Mouse (Mus musculus) frontal cortex, postnatal 10 days (tissue): ENCODE measurements at regions not wholly inside any gene's neighbourhood (a gene's known extent, or its start where the extent isn't known, plus 50 kb on each side); places are given as distances from the start of the nearest gene placed in this dataset.
"Not testable (repeated sequence)": the region's sequence is repeated elsewhere in the genome, so short reads cannot be mapped to it uniquely, and the experiment has no call there.

Experiments used
- DNase-seq, 2 experiments: peaks; one replicate each; pipeline ENCODE4 v3.0.0; 2022; ENCODE audit warnings: low spot score in 2 of 2, mixed read lengths in 1 of 2

GRCm38 (mm10) chr3:21937281-21938035, 139.0 kb upstream of the Tbl1xr1 start:
- DNase-seq: peak; percentile 20 to 35

GRCm38 (mm10) chr3:21938071-21938848, 138.2 kb upstream of the Tbl1xr1 start:
- DNase-seq: peak in 1 of 2 experiments; percentile 23

- no peak for DNase-seq
These were observed 136.7 kb upstream of the Tbl1xr1 start for GRCm38 (mm10) chr3:21939738-21940137.

- no peak for DNase-seq
These were observed 134.9 kb upstream of the Tbl1xr1 start for GRCm38 (mm10) chr3:21941596-21941995.

GRCm38 (mm10) chr3:21942912-21943311, 133.5 kb upstream of the Tbl1xr1 start:
- DNase-seq: no peak

- DNase-seq: no peak
These were observed 130.7 kb upstream of the Tbl1xr1 start for GRCm38 (mm10) chr3:21945775-21946174.

- no peak for DNase-seq
These were observed 129.0 kb upstream of the Tbl1xr1 start for GRCm38 (mm10) chr3:21947320-21948073.

- DNase-seq: no peak
These were observed 128.3 kb upstream of the Tbl1xr1 start for GRCm38 (mm10) chr3:21948074-21948659.

GRCm38 (mm10) chr3:21949459-21949858, 127.0 kb upstream of the Tbl1xr1 start:
- no peak for DNase-seq

- no peak for DNase-seq
These were observed 125.9 kb upstream of the Tbl1xr1 start for GRCm38 (mm10) chr3:21950571-21950970.

- DNase-seq: no peak
These were observed 124.8 kb upstream of the Tbl1xr1 start for GRCm38 (mm10) chr3:21951446-21952285.

- DNase-seq: no peak
These were observed 123.6 kb upstream of the Tbl1xr1 start for GRCm38 (mm10) chr3:21952695-21953415.

- no peak for DNase-seq
These were observed 123.0 kb upstream of the Tbl1xr1 start for GRCm38 (mm10) chr3:21953416-21953810.

GRCm38 (mm10) chr3:21955681-21956080, 120.8 kb upstream of the Tbl1xr1 start:
- no peak for DNase-seq

- not testable (repeated sequence) for DNase-seq
These were observed 119.3 kb upstream of the Tbl1xr1 start for GRCm38 (mm10) chr3:21957105-21957504.

- no peak for DNase-seq
These were observed 117.7 kb upstream of the Tbl1xr1 start for GRCm38 (mm10) chr3:21958595-21959286.

GRCm38 (mm10) chr3:21961091-21961490, 115.4 kb upstream of the Tbl1xr1 start:
- no peak for DNase-seq

GRCm38 (mm10) chr3:21961746-21962145, 114.7 kb upstream of the Tbl1xr1 start:
- DNase-seq: no peak

GRCm38 (mm10) chr3:21962360-21962782, 114.1 kb upstream of the Tbl1xr1 start:
- DNase-seq: no peak
